Mouse (Mus musculus) ES-Bruce4 (cell line): Measurements from ENCODE around the gene Epha2. TPM values are rescaled to one million over a fixed set of nuclear protein-coding genes. Genes with fewer than 3 reads are reported as not detected.

Source experiments
- H3K27ac ChIP-seq: 2 replicates; pipeline ENCODE4 v1.5.1; 2012; ENCODE audit warnings: low read length, inconsistent platforms; ENCODE audit not compliant: insufficient read depth
- H3K27me3 ChIP-seq: 2 replicates; pipeline ENCODE4 v1.6.1; 2012; ENCODE audit warnings: mild to moderate bottlenecking, low read length, inconsistent platforms; ENCODE audit not compliant: control insufficient read depth, poor library complexity, insufficient read depth, severe bottlenecking
- H3K36me3 ChIP-seq: 2 replicates; pipeline ENCODE4 v1.6.1; 2012; ENCODE audit warnings: inconsistent platforms, mild to moderate bottlenecking, low read length, moderate library complexity; ENCODE audit not compliant: control insufficient read depth, poor library complexity, insufficient read depth, severe bottlenecking
- H3K4me1 ChIP-seq: one replicate; pipeline ENCODE4 v1.8.1; 2011; ENCODE audit warnings: low read length; ENCODE audit not compliant: control insufficient read depth, insufficient read depth
- H3K4me3 ChIP-seq: 2 replicates; pipeline ENCODE4 v1.5.1; 2011; ENCODE audit warnings: low read depth, mild to moderate bottlenecking, low read length
- H3K9ac ChIP-seq: 2 replicates; pipeline ENCODE4 v1.6.1; 2012; ENCODE audit warnings: low read depth, mild to moderate bottlenecking, inconsistent platforms; ENCODE audit not compliant: poor library complexity, severe bottlenecking
- H3K9me3 ChIP-seq: replicated peaks from 2 replicates; pipeline ENCODE4 v1.6.1; 2012; ENCODE audit warnings: mild to moderate bottlenecking, low read length, inconsistent platforms; ENCODE audit not compliant: control insufficient read depth, poor library complexity, insufficient read depth, severe bottlenecking
- CTCF ChIP-seq: IDR thresholded peaks from one replicate; pipeline ENCODE4 v1.8.1; 2011; ENCODE audit warnings: low read depth, low read length
- EP300 ChIP-seq: IDR thresholded peaks from 2 replicates; pipeline ENCODE4 v1.6.1; 2011; ENCODE audit warnings: low read depth, low read length; ENCODE audit not compliant: insufficient read depth
- POLR2A ChIP-seq: IDR thresholded peaks from one replicate; pipeline ENCODE4 v1.8.1; 2011; ENCODE audit warnings: low read length; ENCODE audit not compliant: insufficient read depth
- polyA plus RNA-seq: library from polyadenylated mRNA; stranded (reverse); fragments of >200 nt; gene quantifications from 2 replicates; pipeline ENCODE4 v1.2.4, GENCODE M21; 2011; ENCODE audit warnings: low read depth; ENCODE audit not compliant: missing spikeins, insufficient read depth, insufficient read length

Gene Epha2
- polyA plus RNA-seq, 1 experiment = 44.7 TPM

GRCm38 (mm10) chr4:141362937-141363548 is 62.0 kb downstream of the Epha2 start:
- no peak overlapping the region for H3K4me3 ChIP-seq
- peaks cover 9% of the 10 kb centered on the region for H3K4me1 ChIP-seq
- H3K36me3 ChIP-seq = no peaks in the 10 kb centered on the region
- no peak overlapping the region for H3K27ac ChIP-seq
- no peaks in the 10 kb centered on the region for H3K9me3 ChIP-seq
- H3K9ac ChIP-seq = no peak overlapping the region
- peak; percentile 62 for TF ChIP-seq CTCF
- TF ChIP-seq POLR2A = no peak
- no peaks in the 10 kb centered on the region for H3K27me3 ChIP-seq

GRCm38 (mm10) chr4:141365126-141365525 is 64.1 kb downstream of the Epha2 start:
- TF ChIP-seq CTCF (no peak), POLR2A (no peak), EP300 (no peak)
- Histone ChIP-seq H3K4me3 (no peak overlapping the region), H3K9ac (no peak overlapping the region), H3K36me3 (no peaks in the 10 kb centered on the region), H3K27ac (no peak overlapping the region), H3K27me3 (peaks cover 3% of the 10 kb centered on the region; the same call in 1 of the 2 replicates), H3K9me3 (no peaks in the 10 kb centered on the region), H3K4me1 (peaks cover 9% of the 10 kb centered on the region)

DNA sequence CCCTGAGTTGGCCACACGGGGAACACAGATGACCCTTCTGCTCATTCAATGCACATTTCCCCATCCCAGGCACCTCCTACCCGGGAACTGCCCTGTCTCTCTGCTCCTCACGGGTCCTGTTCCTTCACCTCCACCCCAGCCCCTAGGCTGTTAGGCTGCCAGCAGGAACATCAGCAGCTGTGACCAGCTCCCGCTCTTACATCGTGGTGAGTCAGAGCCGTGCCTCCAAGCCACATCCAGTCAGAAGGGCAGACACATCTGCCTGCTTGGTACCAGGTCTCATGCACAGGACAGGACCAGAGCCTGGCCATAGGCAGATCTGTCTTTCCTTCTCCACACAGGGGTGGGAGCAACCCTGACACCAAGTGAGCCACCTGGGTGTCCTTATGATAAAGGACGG is 64.8 kb downstream of the Epha2 start:
- Histone ChIP-seq H3K36me3 (no peaks in the 10 kb centered on the region), H3K4me3 (no peak overlapping the region), H3K4me1 (peaks cover 9% of the 10 kb centered on the region), H3K27ac (no peak overlapping the region), H3K9ac (no peak overlapping the region), H3K27me3 (peaks cover 3% of the 10 kb centered on the region; the same call in 1 of the 2 replicates), H3K9me3 (no peaks in the 10 kb centered on the region)
- TF ChIP-seq EP300 (no peak), POLR2A (no peak), CTCF (no peak)

- peaks cover 3% of the 10 kb centered on the region; the same call in 1 of the 2 replicates for H3K27me3 ChIP-seq
- H3K4me3 ChIP-seq = peak within 1 kb of the TSS; percentile 61
- H3K4me1 ChIP-seq = no peaks in the 10 kb centered on the region
- no peak within 1 kb of the TSS for H3K27ac ChIP-seq
- TF ChIP-seq EP300 (no peak), CTCF (no peak), POLR2A (no peak)
- no peaks in the 10 kb centered on the region for H3K9me3 ChIP-seq
- H3K36me3 ChIP-seq = no peaks in the 10 kb centered on the region
- peak within 1 kb of the TSS; percentile 75 for H3K9ac ChIP-seq
Observed at GRCm38 (mm10) chr4:141367997-141368791, 67.2 kb downstream of the Epha2 start, which contains the start of gene Fam131c. TSS of gene Fam131c (plus strand) at chr4:141368220.

DNA sequence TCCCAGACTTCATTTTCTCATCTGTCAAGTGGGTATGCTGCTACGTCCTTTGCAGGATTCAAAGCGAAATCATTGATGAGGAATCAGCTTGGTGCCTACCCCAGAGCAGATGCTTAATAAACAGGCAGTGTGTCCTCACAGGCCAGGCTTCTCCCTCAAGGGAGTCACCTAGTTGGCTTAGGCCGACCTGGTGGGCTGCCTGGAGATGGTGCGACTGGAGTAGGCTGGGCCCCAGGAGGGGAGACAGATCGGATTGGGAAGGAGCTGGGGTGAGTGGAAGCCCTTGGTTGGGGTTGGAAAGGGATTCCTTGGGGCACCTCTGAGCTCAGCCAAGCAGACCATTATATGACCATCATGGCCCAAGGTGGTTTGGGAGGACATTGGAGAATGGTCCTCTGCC is 71.4 kb downstream of the Epha2 start:
- Histone ChIP-seq H3K9me3 (no peaks in the 10 kb centered on the region), H3K27ac (no peak overlapping the region), H3K4me3 (no peak overlapping the region), H3K4me1 (no peaks in the 10 kb centered on the region), H3K36me3 (no peaks in the 10 kb centered on the region), H3K9ac (no peak overlapping the region), H3K27me3 (peaks cover 3% of the 10 kb centered on the region; the same call in 1 of the 2 replicates)
- TF ChIP-seq EP300 = no peak
- TF ChIP-seq CTCF = no peak
- no peak for TF ChIP-seq POLR2A

Other genes starting within 250 kb of the Epha2 start
- gene Crocc, start 240.7 kb upstream of the Epha2 start, polyA plus RNA-seq = 35.0 TPM in 2 replicates
- gene Necap2, start 222.9 kb upstream of the Epha2 start, polyA plus RNA-seq = 27.7 and 34.6 TPM in 2 replicates
- gene Spata21, start 212.9 kb upstream of the Epha2 start, polyA plus RNA-seq = 0.67 TPM in 1 of 2 replicates, not detected in the other
- gene Szrd1, start 161.5 kb upstream of the Epha2 start, polyA plus RNA-seq = 122 and 136 TPM in 2 replicates
- 24.6 and 31.8 TPM in 2 replicates for gene Fbxo42, start 153.3 kb upstream of the Epha2 start, polyA plus RNA-seq
- 1.6 and 2.8 TPM in 2 replicates for gene Rsg1, start 87.3 kb upstream of the Epha2 start, polyA plus RNA-seq
- gene Arhgef19, start 61.7 kb upstream of the Epha2 start, polyA plus RNA-seq = 7.5 and 8.3 TPM in 2 replicates
- 3.0 and 3.6 TPM in 2 replicates for gene Fam131c, start 67.0 kb downstream of the Epha2 start, polyA plus RNA-seq
- not detected in 2 replicates for gene Clcnka, start 97.5 kb downstream of the Epha2 start, polyA plus RNA-seq
- 1.0 and 1.5 TPM in 2 replicates for gene Clcnkb, start 114.8 kb downstream of the Epha2 start, polyA plus RNA-seq
- gene Hspb7, start 119.5 kb downstream of the Epha2 start, polyA plus RNA-seq = 0.40 TPM in 1 of 2 replicates, not detected in the other
- gene Srarp, start 134.9 kb downstream of the Epha2 start, polyA plus RNA-seq = not detected in 2 replicates
- gene Zbtb17, start 143.4 kb downstream of the Epha2 start, polyA plus RNA-seq = 16.4 and 17.1 TPM in 2 replicates
- gene Spen, start 237.4 kb downstream of the Epha2 start, polyA plus RNA-seq = 39.6 and 46.9 TPM in 2 replicates